Mouse (Mus musculus) spleen, postnatal 36 days (tissue): ENCODE data around the gene March1.
"Not testable (repeated sequence)": the region's sequence is repeated elsewhere in the genome, so short reads cannot be mapped to it uniquely, and the experiment has no call there.

Experiments used
- DNase-seq, 2 experiments: peaks; one replicate each; pipeline ENCODE4 v3.0.0; 2022; ENCODE audit warnings: low spot score in 2 of 2, mixed read lengths in 1 of 2

The March1 gene

GRCm38 (mm10) chr8:66415234-66415633, 797.5 kb downstream of the March1 start:
- peak; percentile 51 to 60 for DNase-seq

- DNase-seq, result not testable (repeated sequence)
These were observed 799.9 kb downstream of the March1 start for GRCm38 (mm10) chr8:66417591-66417990.

DNA sequence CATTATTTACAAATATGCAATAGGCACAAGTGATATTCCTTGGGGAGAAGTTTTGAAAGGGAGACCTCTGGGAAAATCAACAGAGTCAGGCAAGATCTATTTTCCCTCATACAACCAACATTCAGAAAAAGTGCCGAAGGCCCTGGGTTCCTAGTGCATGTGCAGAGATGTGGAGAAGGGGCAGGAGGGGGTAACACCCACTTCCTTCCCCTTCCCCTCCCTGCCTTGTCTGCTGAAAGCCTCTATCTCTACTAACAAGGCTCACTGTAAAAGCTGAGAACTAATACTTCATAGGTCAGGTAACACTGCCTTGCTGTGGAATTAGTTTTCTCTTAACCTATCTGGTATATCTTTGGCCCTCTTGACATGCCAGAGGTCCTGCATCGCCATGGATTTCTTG, 812.9 kb downstream of the March1 start:
- DNase-seq, result peak in 1 of 2 experiments; percentile 42

- no peak for DNase-seq
These were observed 815.9 kb downstream of the March1 start for GRCm38 (mm10) chr8:66433577-66433976.

DNA sequence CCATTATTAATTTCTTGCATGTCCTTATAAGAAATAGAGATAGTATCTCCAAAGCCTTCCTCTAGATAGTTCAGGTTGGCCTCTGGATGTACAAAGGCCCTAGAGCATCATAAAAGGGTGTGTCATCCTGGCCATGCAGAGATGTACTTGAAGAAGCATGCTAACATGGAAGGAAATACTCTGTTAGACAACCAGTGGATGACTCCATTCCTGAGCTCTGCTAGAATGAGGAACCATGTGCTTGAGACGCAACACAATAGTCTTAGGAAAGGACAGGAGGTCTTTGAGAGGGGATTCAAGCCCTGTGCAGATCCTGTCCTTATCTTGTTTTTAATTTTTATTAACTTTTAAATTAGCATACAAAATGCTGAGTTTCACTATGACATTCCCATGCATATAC, 819.1 kb downstream of the March1 start:
- DNase-seq, result no peak

- DNase-seq, result peak; percentile 46 to 49
These were observed 820.2 kb downstream of the March1 start for GRCm38 (mm10) chr8:66437929-66438328.

- DNase-seq, result peak; percentile 10 to 25
These were observed 820.8 kb downstream of the March1 start for GRCm38 (mm10) chr8:66438468-66438867.

DNA sequence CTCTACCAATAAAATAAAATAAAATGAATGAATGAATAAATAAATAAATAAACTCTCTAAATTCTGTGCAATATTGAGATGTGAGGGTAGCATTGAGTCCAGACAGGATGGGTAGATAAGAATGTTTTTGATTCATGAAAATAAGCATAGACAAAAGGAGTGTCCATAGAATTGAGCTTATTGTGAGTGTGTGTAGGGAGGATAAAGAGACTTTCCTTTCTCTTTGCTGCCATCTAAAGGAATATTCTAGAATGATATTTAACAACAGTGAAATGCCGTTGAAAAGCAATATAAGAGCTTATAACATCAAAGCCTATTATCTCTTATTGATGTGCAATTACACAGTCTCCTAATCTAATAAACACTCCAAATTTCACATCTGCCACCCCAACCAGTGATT, 823.4 kb downstream of the March1 start:
- no peak for DNase-seq

DNA sequence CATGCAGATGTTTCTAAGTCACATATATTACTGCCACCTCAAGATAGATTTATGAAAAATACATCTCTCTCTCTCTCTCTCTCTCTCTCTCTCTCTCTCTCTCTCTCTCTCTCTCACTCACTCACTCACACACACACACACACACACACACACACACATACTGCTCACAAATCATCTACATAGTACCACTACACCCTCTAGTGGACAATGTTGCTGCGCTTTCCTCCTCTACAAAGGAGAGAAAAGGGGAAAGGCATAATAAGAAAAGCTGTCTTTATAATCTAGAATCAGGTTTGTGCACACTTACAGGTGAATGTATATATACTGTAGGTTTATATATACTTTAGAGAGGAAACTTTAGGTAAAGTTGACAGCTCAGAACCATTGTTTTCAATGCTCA, 825.1 kb downstream of the March1 start:
- DNase-seq, result peak in 1 of 2 experiments; percentile 25

DNA sequence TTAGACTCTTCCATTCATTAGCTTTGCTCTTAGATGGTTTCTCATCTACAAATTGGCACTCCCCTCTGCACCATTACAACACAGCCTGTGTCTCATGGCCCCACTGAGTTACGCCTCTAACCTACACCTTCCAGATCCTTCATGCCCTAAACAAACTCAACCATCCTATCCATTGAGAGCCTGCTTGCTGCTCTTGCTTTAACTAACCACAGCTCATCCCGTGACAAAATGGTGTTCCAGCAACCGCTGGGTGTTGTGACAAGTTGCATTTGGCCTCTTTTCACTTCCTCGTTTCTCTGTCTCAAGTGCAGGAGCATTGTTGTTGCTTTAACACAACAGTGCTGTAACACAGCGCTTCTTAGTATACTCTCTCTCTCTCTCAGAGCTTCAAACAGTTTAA, 826.4 kb downstream of the March1 start:
- peak; percentile 14 to 29 for DNase-seq

GRCm38 (mm10) chr8:66445351-66445750, 827.7 kb downstream of the March1 start:
- DNase-seq, result no peak

DNA sequence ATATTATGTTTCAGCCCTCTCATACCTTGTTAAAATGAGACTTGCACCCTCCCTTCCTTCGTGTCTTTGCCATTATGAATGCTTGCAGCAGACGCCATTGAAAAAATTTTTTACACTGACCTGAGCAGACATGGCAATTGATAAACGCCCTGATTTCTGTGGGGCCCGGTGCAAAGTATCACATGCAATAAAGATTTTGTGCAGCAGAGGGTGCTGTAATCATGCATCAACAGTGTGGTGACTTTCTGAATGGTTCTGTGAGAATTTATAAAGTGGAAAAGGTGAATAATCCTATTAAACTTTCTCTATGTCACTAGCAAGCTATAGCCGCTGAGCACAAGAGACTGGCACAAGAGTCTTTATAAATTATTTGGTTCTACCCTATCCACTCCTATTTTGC, 833.0 kb downstream of the March1 start:
- DNase-seq, result no peak

DNA sequence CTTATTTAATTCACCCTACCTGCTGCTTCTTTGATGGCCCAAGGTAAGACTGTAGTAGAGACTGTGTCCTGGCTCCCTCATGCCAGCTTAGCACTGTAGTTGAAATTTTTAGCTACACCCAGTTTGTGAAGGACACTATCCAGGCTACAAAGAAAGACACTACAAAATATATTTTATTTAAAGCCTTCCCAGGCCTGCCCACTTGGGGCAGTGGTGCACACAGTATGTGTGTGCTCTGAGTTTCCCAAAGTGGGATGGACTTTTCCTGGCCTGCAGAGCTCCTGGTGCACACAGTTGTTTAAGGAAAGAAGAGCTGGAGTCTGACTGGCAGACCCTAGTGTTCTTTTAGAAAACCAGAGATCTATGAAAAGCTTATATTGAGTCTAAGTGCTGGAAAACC, 839.4 kb downstream of the March1 start:
- no peak for DNase-seq

- no peak for DNase-seq
These were observed 852.1 kb downstream of the March1 start for GRCm38 (mm10) chr8:66469821-66470220.

DNA sequence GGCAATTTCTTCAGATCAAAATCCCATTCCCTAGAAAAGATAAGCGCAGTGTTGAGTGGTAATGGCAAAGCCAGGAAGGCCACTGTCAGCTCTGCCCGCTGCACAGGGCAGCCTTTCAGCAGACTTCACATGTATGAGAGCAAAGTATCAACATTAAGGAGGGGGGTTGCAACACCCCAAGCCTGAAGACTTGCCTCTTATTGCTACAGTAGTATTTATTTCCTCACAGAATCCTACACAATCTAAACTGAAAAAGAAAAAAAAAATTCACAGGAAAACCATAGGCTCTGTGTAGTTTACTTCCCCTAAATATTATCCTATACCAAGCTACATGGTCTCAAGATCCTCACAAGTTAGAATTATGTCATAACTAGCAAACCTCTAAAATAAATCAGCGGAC, 859.2 kb downstream of the March1 start:
- no peak for DNase-seq

- DNase-seq, result peak; percentile 60 to 72
These were observed 868.5 kb downstream of the March1 start, which contains the start of gene Tma16 for GRCm38 (mm10) chr8:66486084-66486763. Gene Tma16, minus strand, starts transcription at chr8:66486530.

GRCm38 (mm10) chr8:66488556-66488955, 870.9 kb downstream of the March1 start:
- no peak for DNase-seq

GRCm38 (mm10) chr8:66490624-66491023, 872.9 kb downstream of the March1 start:
- no peak for DNase-seq

GRCm38 (mm10) chr8:66494496-66494895, 876.8 kb downstream of the March1 start:
- no peak for DNase-seq

GRCm38 (mm10) chr8:66495726-66496125, 878.0 kb downstream of the March1 start:
- DNase-seq, result peak; percentile 40 to 41

GRCm38 (mm10) chr8:66496998-66497577, 879.4 kb downstream of the March1 start:
- DNase-seq, result peak; percentile 14 to 37

DNA sequence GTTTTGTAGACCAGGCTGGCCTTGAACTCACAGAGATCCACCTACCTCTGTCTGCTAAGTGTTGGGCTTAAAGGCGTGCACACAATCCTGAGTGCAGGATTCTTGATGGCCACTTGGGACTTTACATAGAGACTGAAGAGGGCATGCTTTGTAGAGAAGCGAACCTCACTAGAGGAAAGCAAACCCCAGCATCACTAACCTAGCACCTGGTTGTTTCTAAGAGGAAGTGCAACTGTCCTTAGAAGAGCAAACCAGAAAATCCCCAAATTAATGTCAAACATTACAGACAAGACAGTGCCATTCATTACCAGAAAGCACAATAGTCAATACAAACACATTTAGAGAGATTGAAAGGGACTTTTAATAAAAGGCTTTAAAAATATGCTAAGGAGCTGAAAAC, 885.7 kb downstream of the March1 start:
- no peak for DNase-seq

- no peak for DNase-seq
These were observed 893.8 kb downstream of the March1 start, which contains the start of gene Tktl2 for GRCm38 (mm10) chr8:66511537-66511936. Gene Tktl2, plus strand, starts transcription at chr8:66511756.
